Mouse (Mus musculus) small intestine, adult 2 months (tissue): ENCODE data around the gene Nfyb. TPM values are rescaled to one million over a fixed set of nuclear protein-coding genes. Genes with fewer than 3 reads are reported as not detected.

ENCODE experiments used
- H3K27ac ChIP-seq: fragments of 200-500 bp; 2 replicates; pipeline ENCODE4 v1.5.1; 2012; ENCODE audit warnings: low read depth, low read length, control low read depth, inconsistent platforms; ENCODE audit not compliant: insufficient read depth
- H3K27me3 ChIP-seq: fragments of 200-500 bp; 2 replicates; pipeline ENCODE4 v1.6.1; 2012; ENCODE audit warnings: mild to moderate bottlenecking, moderate library complexity, low read length, inconsistent platforms; ENCODE audit not compliant: control insufficient read depth, insufficient read depth
- H3K36me3 ChIP-seq: fragments of 200-500 bp; 2 replicates; pipeline ENCODE4 v1.6.1; 2012; ENCODE audit warnings: mild to moderate bottlenecking, low read length, control low read depth, inconsistent platforms; ENCODE audit not compliant: control insufficient read depth, insufficient read depth
- H3K4me1 ChIP-seq: fragments of 200-500 bp; 2 replicates; pipeline ENCODE4 v1.6.1; 2012; ENCODE audit warnings: low read length, inconsistent platforms, mixed read lengths; ENCODE audit not compliant: control insufficient read depth, insufficient read depth, insufficient read length
- H3K4me3 ChIP-seq: fragments of 200-500 bp; 2 replicates; pipeline ENCODE4 v1.5.1; 2012; ENCODE audit warnings: low read depth, mild to moderate bottlenecking, control low read depth, inconsistent platforms, low read length, moderate library complexity
- CTCF ChIP-seq: fragments of 200-500 bp; IDR thresholded peaks from 2 replicates; pipeline ENCODE4 v1.5.1; 2012; ENCODE audit warnings: low read depth, mild to moderate bottlenecking, control low read depth, inconsistent platforms, low read length, moderate library complexity, mixed read lengths; ENCODE audit not compliant: insufficient replicate concordance, insufficient read length; ENCODE audit errors: extremely low read depth
- POLR2A ChIP-seq: fragments of 200-500 bp; IDR thresholded peaks from 2 replicates; pipeline ENCODE4 v1.6.1; 2012; ENCODE audit warnings: low read depth, mild to moderate bottlenecking, control low read depth, inconsistent platforms, low read length, moderate library complexity
- WGBS: fragments of 180-500 bp; shearing (Covaris S2); methylation state at CpG from one replicate; pipeline ENCODE4 v1.1.7; 2018; 5-methylcytosine and 5-hydroxymethylcytosine counted together
- polyA plus RNA-seq: library from polyadenylated mRNA; depleted of rRNA; stranded (reverse); fragments of >200 nt; gene quantifications from 2 replicates; pipeline ENCODE4 v1.2.3, GENCODE M21; 2012

The Nfyb gene
- polyA plus RNA-seq, 1 experiment, result 5.2 TPM

- WGBS, result 67% methylated on average over 9 of the region's 9 CpGs
- Histone ChIP-seq H3K27me3 (no peaks in the 10 kb centered on the region), H3K4me1 (peaks cover 5% of the 10 kb centered on the region), H3K4me3 (no peak overlapping the region), H3K27ac (no peak overlapping the region), H3K36me3 (no peaks in the 10 kb centered on the region)
- TF ChIP-seq POLR2A (no peak), CTCF (no peak)
These were observed 5.0 kb upstream of the Nfyb start for GRCm38 (mm10) chr10:82768901-82769300.

DNA sequence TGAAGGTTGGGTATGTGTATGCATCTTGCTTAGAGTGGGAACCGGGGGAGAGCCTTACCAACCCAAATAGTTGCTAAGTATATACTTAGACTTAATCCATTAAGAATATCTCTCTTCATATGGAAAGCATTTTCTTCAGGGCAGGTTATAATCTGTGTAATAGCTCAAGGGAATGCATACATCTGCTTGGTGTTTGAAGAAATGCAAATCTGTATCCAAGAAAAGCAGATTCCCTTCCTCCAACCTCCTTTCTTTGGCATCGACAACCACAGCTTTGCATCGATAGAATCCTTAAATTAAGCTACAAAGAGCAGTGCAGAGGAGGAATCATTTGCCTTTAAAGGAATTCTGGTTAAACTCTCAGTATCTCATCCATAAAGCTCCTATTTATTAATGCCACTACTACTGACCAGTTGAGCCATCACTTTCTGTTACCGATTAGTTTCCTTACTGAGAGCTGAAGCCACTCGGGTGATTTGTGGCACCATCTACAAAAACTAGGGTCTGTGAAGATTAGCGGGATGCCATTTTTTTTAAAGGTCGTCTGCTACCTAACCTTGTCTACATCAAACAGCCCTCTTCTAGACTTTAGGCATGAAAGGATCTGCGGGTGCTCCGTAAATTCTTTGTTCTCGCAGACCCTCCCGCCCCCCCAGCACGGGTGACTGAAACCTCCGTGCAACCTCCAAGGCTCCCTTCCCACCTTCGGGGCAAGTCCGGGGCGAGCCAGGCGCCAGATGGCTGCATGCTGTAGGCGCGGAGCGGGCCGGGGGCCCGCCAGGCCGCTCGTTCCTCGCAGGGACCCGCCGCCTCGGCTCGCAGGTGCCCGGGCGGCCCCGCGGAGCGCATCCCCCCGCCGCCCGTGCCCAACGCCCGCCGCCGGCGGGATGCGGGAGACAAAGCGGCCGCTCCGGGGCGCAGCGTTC, 925 bp downstream of the Nfyb start:
- under 1% methylated on average over 48 of the region's 48 CpGs for WGBS

DNA sequence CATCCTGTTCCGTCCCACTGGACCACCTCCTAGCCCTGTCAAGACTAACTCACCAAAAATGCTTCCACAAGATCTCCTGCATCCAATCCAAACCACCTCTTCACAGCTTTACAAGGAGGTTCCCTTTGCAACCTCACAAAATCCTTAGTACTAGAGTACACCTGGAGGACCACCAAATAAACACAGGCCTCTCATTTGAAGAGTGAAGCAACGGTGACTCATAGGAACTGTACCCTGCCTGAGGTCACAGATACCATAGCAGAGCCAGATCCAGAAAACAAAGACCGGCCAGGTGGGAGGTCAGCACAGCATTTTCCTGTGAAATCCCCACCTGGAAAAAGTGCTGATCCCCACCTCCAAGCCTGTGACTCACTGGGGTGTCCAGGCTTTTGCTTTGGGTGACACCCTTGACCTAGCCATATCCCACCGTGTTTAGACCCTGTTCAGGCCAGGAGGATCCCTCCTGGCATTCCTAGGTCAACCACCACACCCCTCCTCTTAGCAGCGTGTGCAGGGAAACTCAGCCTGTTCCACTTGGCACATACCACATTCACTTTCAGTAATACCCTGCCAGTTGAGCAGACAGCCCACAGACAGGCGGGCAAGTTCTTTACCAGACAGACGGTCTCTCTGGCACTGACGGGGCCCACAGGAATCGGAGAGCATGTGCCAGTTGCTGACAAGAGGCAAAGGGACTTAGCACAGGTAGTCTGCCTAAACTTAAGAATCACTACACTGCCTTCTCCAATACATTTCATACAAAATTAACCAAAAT, 2.7 kb downstream of the Nfyb start:
- H3K36me3 ChIP-seq, result peaks cover 16% of the 10 kb centered on the region
- H3K27me3 ChIP-seq, result no peaks in the 10 kb centered on the region
- H3K4me1 ChIP-seq, result peaks cover 22% of the 10 kb centered on the region
- 62% methylated on average over 9 of the region's 9 CpGs for WGBS
- H3K4me3 ChIP-seq, result no peak overlapping the region
- H3K27ac ChIP-seq, result no peak overlapping the region
- no peak for TF ChIP-seq POLR2A
- no peak for TF ChIP-seq CTCF

More for the DNA sequence above, 925 bp downstream of the Nfyb start:
- TF ChIP-seq CTCF (no peak), POLR2A (no peak)
- Histone ChIP-seq H3K27ac (peak overlapping the region; percentile 83), H3K27me3 (no peaks in the 10 kb centered on the region), H3K4me1 (peaks cover 17% of the 10 kb centered on the region), H3K4me3 (peak overlapping the region; percentile 73), H3K36me3 (peaks cover 6% of the 10 kb centered on the region)

DNA sequence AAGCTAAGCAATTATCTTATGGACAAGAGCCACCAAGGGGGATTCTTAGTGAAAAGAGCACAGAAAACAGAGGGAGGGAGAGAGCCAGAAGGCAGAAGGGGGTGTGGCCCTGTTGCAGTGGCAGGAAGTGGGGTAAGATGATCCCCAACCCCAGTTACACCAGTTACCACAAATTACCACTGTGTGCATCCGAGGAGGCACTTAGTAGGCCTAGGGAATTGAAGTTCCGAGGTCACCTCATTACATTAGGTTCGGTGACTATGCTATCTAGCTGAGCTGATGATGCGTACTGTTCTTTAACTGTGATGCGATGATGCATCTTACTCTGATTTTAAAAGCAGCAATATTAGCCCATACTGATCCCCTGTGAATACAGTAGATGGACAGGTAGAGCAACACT, 4.2 kb downstream of the Nfyb start:
- TF ChIP-seq POLR2A (no peak), CTCF (no peak)
- H3K27me3 ChIP-seq, result no peaks in the 10 kb centered on the region
- peaks cover 28% of the 10 kb centered on the region for H3K36me3 ChIP-seq
- no peak overlapping the region for H3K4me3 ChIP-seq
- H3K4me1 ChIP-seq, result peaks cover 22% of the 10 kb centered on the region
- WGBS, result 90% methylated on average over 5 of the region's 5 CpGs
- no peak overlapping the region for H3K27ac ChIP-seq

GRCm38 (mm10) chr10:82758878-82759277, 5.1 kb downstream of the Nfyb start:
- TF ChIP-seq POLR2A (no peak), CTCF (no peak)
- peaks cover 17% of the 10 kb centered on the region for H3K4me1 ChIP-seq
- H3K27ac ChIP-seq, result no peak overlapping the region
- H3K4me3 ChIP-seq, result no peak overlapping the region
- H3K27me3 ChIP-seq, result no peaks in the 10 kb centered on the region
- WGBS, result 94% methylated on average over 3 of the region's 3 CpGs
- H3K36me3 ChIP-seq, result peaks cover 31% of the 10 kb centered on the region

- no peak overlapping the region for H3K4me3 ChIP-seq
- H3K27ac ChIP-seq, result no peak overlapping the region
- 90% methylated on average over 6 of the region's 6 CpGs for WGBS
- H3K27me3 ChIP-seq, result no peaks in the 10 kb centered on the region
- H3K36me3 ChIP-seq, result peaks cover 34% of the 10 kb centered on the region
- TF ChIP-seq CTCF, result no peak
- no peak for TF ChIP-seq POLR2A
- peaks cover 17% of the 10 kb centered on the region for H3K4me1 ChIP-seq
These were observed 5.6 kb downstream of the Nfyb start for GRCm38 (mm10) chr10:82758368-82758767.

DNA sequence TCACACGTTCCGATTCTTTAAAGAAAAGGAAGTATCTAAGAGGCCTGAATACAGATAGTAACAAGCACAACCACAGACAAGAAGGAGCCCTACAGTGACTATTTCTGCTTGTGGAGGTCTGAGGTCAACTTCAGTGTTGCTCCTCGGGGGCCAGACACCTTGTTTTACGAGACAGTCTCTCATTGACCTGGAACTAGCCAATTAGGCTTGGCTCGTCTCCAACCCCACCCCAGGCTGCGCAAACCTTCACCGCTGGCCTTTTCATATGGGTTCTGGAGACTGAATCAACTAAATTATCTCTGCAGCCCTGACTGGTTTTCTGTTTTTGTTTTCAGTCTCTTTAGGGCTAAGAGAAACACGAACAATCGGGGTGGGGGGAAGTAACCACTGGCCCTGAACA, 6.6 kb downstream of the Nfyb start:
- H3K4me3 ChIP-seq, result no peak overlapping the region
- WGBS, result 38% methylated on average over 9 of the region's 9 CpGs
- no peak overlapping the region for H3K27ac ChIP-seq
- peaks cover 17% of the 10 kb centered on the region for H3K4me1 ChIP-seq
- H3K27me3 ChIP-seq, result no peaks in the 10 kb centered on the region
- TF ChIP-seq CTCF (no peak), POLR2A (no peak)
- peaks cover 34% of the 10 kb centered on the region for H3K36me3 ChIP-seq
